Mouse (Mus musculus): ENCODE data around the gene Lrrc10b. TPM values are rescaled to one million over a fixed set of nuclear protein-coding genes. Genes with fewer than 3 reads are reported as not detected.

The Lrrc10b gene
- 2.9 and 3.6 TPM in 2 replicates for polyA plus RNA-seq (2021; fragmentation: Nextera tagmentation)
- long read RNA-seq, experiment 1, transcript Lrrc10b-201 (1 exons, 2,103 nt) = major isoform, 10 of 10 reads
- long read RNA-seq, experiment 1, partial matches to known transcripts = 0 of 10 reads
- long read RNA-seq, experiment 1, other reads (novel, unspliced or antisense) = 0 of 10 reads
- long read RNA-seq, experiment 2, transcript Lrrc10b-201 (1 exons, 2,103 nt) = major isoform, 6 of 6 reads
- long read RNA-seq, experiment 2, partial matches to known transcripts = 0 of 6 reads
- long read RNA-seq, experiment 2, other reads (novel, unspliced or antisense) = 0 of 6 reads

GRCm38 (mm10) chr19:10456752-10457483 is at the start of gene Lrrc10b:
Lrrc10b (minus strand) TSS chr19:10457473.

GRCm38 (mm10) chr19:10482703-10483102 is 25.4 kb upstream of the Lrrc10b start, which contains the start of gene Ppp1r32:
Ppp1r32 (minus strand) TSS chr19:10482928.

Other genes starting within 250 kb of the Lrrc10b start
- gene Myrf, start 216.7 kb downstream of the Lrrc10b start, polyA plus RNA-seq (2021; fragmentation: Nextera tagmentation) = 2.4 and 5.1 TPM in 2 replicates
- 23.7 and 46.8 TPM in 2 replicates for gene Dagla, start 152.6 kb downstream of the Lrrc10b start, polyA plus RNA-seq (2021; fragmentation: Nextera tagmentation)
- gene Syt7, start 68.4 kb downstream of the Lrrc10b start, polyA plus RNA-seq (2021; fragmentation: Nextera tagmentation) = 9.2 and 12.1 TPM in 2 replicates
- 0.77 and 0.99 TPM in 2 replicates for gene Ppp1r32, start 25.5 kb upstream of the Lrrc10b start, polyA plus RNA-seq (2021; fragmentation: Nextera tagmentation)
- gene Cpsf7, start 67.8 kb upstream of the Lrrc10b start, polyA plus RNA-seq (2021; fragmentation: Nextera tagmentation) = 8.3 and 20.8 TPM in 2 replicates
- 65.6 and 71.1 TPM in 2 replicates for gene Sdhaf2, start 68.7 kb upstream of the Lrrc10b start, polyA plus RNA-seq (2021; fragmentation: Nextera tagmentation)
- gene Tmem216, start 98.8 kb upstream of the Lrrc10b start, polyA plus RNA-seq (2021; fragmentation: Nextera tagmentation) = 16.5 and 18.8 TPM in 2 replicates
- gene Cyb561a3, start 119.7 kb upstream of the Lrrc10b start, polyA plus RNA-seq (2021; fragmentation: Nextera tagmentation) = 20.8 and 21.5 TPM in 2 replicates
- gene Tmem138, start 119.9 kb upstream of the Lrrc10b start, polyA plus RNA-seq (2021; fragmentation: Nextera tagmentation) = 16.4 and 16.5 TPM in 2 replicates
- 49.1 and 60.4 TPM in 2 replicates for gene Ddb1, start 147.9 kb upstream of the Lrrc10b start, polyA plus RNA-seq (2021; fragmentation: Nextera tagmentation)
- gene Tkfc, start 148.2 kb upstream of the Lrrc10b start, polyA plus RNA-seq (2021; fragmentation: Nextera tagmentation) = 1.7 and 5.6 TPM in 2 replicates
- gene Vwce, start 176.7 kb upstream of the Lrrc10b start, polyA plus RNA-seq (2021; fragmentation: Nextera tagmentation) = 0.48 TPM in 1 of 2 replicates, not detected in the other
- not detected in 2 replicates for gene Pga5, start 220.6 kb upstream of the Lrrc10b start, polyA plus RNA-seq (2021; fragmentation: Nextera tagmentation)
- gene Vps37c, start 231.3 kb upstream of the Lrrc10b start, polyA plus RNA-seq (2021; fragmentation: Nextera tagmentation) = 20.3 and 26.0 TPM in 2 replicates

Data from left cerebral cortex, adult 6 months (tissue).